Mouse (Mus musculus) heart, postnatal 0 days (tissue): ENCODE results near the gene L1cam. TPM values are rescaled to one million over a fixed set of nuclear protein-coding genes. Genes with fewer than 3 reads are reported as not detected.
A peak's percentile ranks its signal among the peaks of the same experiment; 100 is the strongest.

ENCODE experiments used
- ATAC-seq: fragments of 200-750 bp; cut with Nextera tagmentation; 2 replicates; pipeline ENCODE4 v1.8.0; 2017; ENCODE audit warnings: low read depth, moderate number of reproducible peaks, moderate library complexity; ENCODE audit not compliant: insufficient read depth
- DNase-seq: peaks from one replicate; pipeline ENCODE4 v3.0.0-alpha.2; 2016; ENCODE audit warnings: low spot score
- H3K27ac ChIP-seq: fragments of 300-500 bp; sonication (generic); 2 replicates; pipeline ENCODE4 v1.5.1; 2014; ENCODE audit warnings: low read depth, mild to moderate bottlenecking
- H3K27me3 ChIP-seq: fragments of 300-500 bp; sonication (generic); 2 replicates; pipeline ENCODE4 v1.6.1; 2014; ENCODE audit warnings: low read length, mixed read lengths; ENCODE audit not compliant: control insufficient read depth, insufficient read depth
- H3K36me3 ChIP-seq: fragments of 300-500 bp; sonication (generic); replicated peaks from 2 replicates; pipeline ENCODE4 v1.6.1; 2014; ENCODE audit warnings: low read length, mixed read lengths; ENCODE audit not compliant: control insufficient read depth, insufficient read depth
- H3K4me1 ChIP-seq: fragments of 300-500 bp; sonication (generic); 2 replicates; pipeline ENCODE4 v1.6.1; 2014; ENCODE audit warnings: antibody characterized with exemption; ENCODE audit not compliant: control insufficient read depth, insufficient read depth
- H3K4me2 ChIP-seq: fragments of 300-500 bp; sonication (generic); 2 replicates; pipeline ENCODE4 v1.6.1; 2014; ENCODE audit warnings: low read depth, mild to moderate bottlenecking, low read length, moderate library complexity
- H3K4me3 ChIP-seq: fragments of 300-500 bp; sonication (generic); 2 replicates; pipeline ENCODE4 v1.5.1; 2014; ENCODE audit warnings: low read depth, low read length
- H3K9ac ChIP-seq: fragments of 300-500 bp; sonication (generic); replicated peaks from 2 replicates; pipeline ENCODE4 v1.6.1; 2014; ENCODE audit warnings: low read depth, low read length, mixed read lengths
- H3K9me3 ChIP-seq: fragments of 300-500 bp; sonication (generic); replicated peaks from 2 replicates; pipeline ENCODE4 v1.6.1; 2016; ENCODE audit warnings: low read length; ENCODE audit not compliant: control insufficient read depth
- CTCF ChIP-seq: IDR thresholded peaks from 2 replicates; pipeline ENCODE4 v1.5.1; 2016; ENCODE audit warnings: antibody characterized with exemption, control low read depth, low read depth
- EP300 ChIP-seq: IDR thresholded peaks from 2 replicates; pipeline ENCODE4 v1.6.1; 2016; ENCODE audit warnings: antibody characterized with exemption, low read depth
- WGBS: fragments of 180-500 bp; shearing (Covaris S2); extraction: QIAGEN DNeasy Blood & Tissue Kit; methylation state at CpG from one replicate; pipeline ENCODE4 v1.1.7; 2014; 5-methylcytosine and 5-hydroxymethylcytosine counted together
- polyA plus RNA-seq: library from polyadenylated mRNA; unstranded; fragments of >200 nt; fragmentation: Nextera tagmentation; extraction: Ambion mirVana; gene quantifications from 2 replicates; pipeline ENCODE4 v1.2.1, GENCODE M21; 2015
- total RNA-seq: library from RNA; depleted of rRNA; stranded (reverse); fragments of >200 nt; gene quantifications from 2 replicates; pipeline ENCODE4 v1.2.3, GENCODE M21; 2014; ENCODE audit warnings: low replicate concordance; rRNA removed

Gene L1cam
- total RNA-seq (0.42 and 0.50 TPM in 2 replicates), polyA plus RNA-seq (0.05 and 0.15 TPM in 2 replicates)

DNA sequence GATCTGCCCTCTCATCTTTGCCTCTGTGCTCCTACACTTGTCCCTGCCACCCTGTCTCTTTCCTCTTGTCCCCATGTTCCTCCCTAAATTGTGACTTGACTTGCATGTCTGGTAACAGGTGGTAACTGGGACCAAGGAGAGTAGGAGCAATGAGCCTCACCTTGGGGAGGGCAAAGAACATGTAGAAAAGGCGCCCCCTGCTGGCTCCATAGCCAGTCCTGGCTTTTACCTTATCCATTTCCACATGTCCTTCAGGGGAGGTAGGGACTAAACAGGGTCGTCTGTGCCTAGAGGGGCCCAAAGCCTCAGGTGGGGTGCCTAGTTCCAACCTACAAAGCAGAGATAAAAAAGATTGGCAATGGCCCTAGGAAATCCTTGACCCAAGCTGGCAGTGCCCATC is at the start of gene L1cam:
Gene L1cam (minus strand): TSS at position 387 of the 400 bp plus-strand sequence.
- Histone ChIP-seq H3K36me3 (no peaks in the 10 kb centered on the region), H3K4me1 (no peaks in the 10 kb centered on the region), H3K4me3 (no peak within 1 kb of the TSS), H3K9ac (no peak within 1 kb of the TSS), H3K27ac (no peak within 1 kb of the TSS), H3K4me2 (no peak within 1 kb of the TSS), H3K27me3 (0 out of 2 replicates have a peak, but pooled peaks cover 3% of the 10 kb centered on the region), H3K9me3 (no peaks in the 10 kb centered on the region)
- ATAC-seq (no peak), DNase-seq (no peak)
- TF ChIP-seq CTCF: peak; percentile 35
- no peak for TF ChIP-seq EP300
- WGBS: 12% methylated on average over 2 of the region's 2 CpGs

DNA sequence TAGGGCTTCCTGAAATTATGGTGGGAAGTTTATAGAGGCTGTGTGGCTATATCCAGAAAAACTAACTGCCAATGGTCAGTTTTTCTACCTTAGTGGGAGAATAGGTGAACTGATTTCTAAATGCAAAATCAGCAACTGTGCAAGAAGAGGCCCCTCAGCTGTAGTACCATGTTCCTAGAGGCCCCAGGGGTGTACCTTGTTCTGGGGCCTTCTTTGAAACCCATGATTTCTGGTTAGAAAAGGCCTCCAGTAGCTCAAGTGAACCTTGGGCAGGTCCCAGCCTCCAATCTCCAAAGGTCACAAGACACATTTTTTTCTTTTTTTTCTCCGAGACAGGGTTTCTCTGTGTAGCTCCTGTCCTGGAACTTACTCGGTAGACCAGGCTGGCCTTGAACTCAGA is 46.4 kb upstream of the L1cam start:
- H3K4me2 ChIP-seq: no peak overlapping the region
- H3K36me3 ChIP-seq: peaks cover 45% of the 10 kb centered on the region
- ATAC-seq: no peak
- no peaks in the 10 kb centered on the region for H3K27me3 ChIP-seq
- no peak for DNase-seq
- no peak overlapping the region for H3K27ac ChIP-seq
- no peaks in the 10 kb centered on the region for H3K9me3 ChIP-seq
- no peak overlapping the region for H3K9ac ChIP-seq
- H3K4me3 ChIP-seq: no peak overlapping the region
- TF ChIP-seq CTCF (no peak), EP300 (no peak)
- no peaks in the 10 kb centered on the region for H3K4me1 ChIP-seq
- WGBS: 61% methylated on average over 2 of the region's 2 CpGs

- Histone ChIP-seq H3K9me3 (no peaks in the 10 kb centered on the region), H3K4me2 (no peak overlapping the region), H3K4me1 (no peaks in the 10 kb centered on the region), H3K36me3 (peaks cover 41% of the 10 kb centered on the region), H3K4me3 (no peak overlapping the region), H3K9ac (no peak overlapping the region), H3K27me3 (no peaks in the 10 kb centered on the region), H3K27ac (no peak overlapping the region)
- no peak for TF ChIP-seq CTCF
- TF ChIP-seq EP300: no peak
- 32% methylated on average over 2 of the region's 2 CpGs for WGBS
- DNase-seq (no peak), ATAC-seq (no peak)
These were observed 46.0 kb upstream of the L1cam start for GRCm38 (mm10) chrX:73941860-73942259.

GRCm38 (mm10) chrX:73931871-73932270 is 36.0 kb upstream of the L1cam start:
- TF ChIP-seq CTCF (no peak), EP300 (no peak)
- no peak overlapping the region for H3K9ac ChIP-seq
- H3K9me3 ChIP-seq: no peaks in the 10 kb centered on the region
- no peaks in the 10 kb centered on the region for H3K4me1 ChIP-seq
- no peaks in the 10 kb centered on the region for H3K27me3 ChIP-seq
- H3K4me3 ChIP-seq: no peak overlapping the region
- no peaks in the 10 kb centered on the region for H3K36me3 ChIP-seq
- no peak overlapping the region for H3K4me2 ChIP-seq
- no peak overlapping the region for H3K27ac ChIP-seq
- DNase-seq (no peak), ATAC-seq (no peak)
- WGBS: 83% methylated on average over 2 of the region's 2 CpGs

DNA sequence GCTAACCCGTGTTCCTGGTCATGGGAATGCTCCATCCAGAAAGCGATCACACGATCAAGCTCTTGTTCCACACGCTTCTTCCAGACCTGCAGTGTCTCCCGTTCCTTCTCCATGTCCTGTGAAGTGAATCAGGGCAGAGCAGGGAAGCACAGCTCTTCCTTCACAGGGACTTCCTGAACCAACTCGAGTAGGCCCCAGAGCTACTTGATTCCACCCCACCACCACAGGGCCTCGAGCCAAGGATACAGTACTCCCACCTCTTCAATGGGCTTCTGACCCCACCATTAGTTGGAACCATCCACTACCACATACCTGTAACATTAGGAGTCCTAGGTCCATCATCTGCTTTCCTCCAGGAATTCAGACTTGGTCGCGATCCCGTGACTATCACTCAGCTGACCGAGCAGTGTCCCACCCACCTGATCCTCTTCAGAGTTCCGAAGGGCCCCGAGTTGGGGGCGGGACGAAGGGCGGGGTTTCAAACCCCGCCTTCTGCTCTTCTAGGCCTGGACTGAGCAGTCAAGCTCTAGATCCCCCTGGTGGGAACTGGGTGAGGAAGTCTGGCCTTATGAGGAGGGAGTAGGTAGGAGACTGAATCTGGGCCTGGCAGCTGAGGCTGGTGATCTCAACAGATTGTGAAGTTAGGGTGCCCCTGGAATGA is 34.6 kb upstream of the L1cam start, which contains the start of gene Renbp:
Gene Renbp (minus strand): TSS at position 449 of the 661 bp plus-strand sequence.
- 34% methylated on average over 17 of the region's 17 CpGs for WGBS
- H3K36me3 ChIP-seq: no peaks in the 10 kb centered on the region; the same call in 1 of the 2 replicates
- DNase-seq: peak; percentile 62
- H3K27ac ChIP-seq: peak within 1 kb of the TSS; percentile 20; the same call in 1 of the 2 replicates
- peak within 1 kb of the TSS; percentile 41 for H3K4me3 ChIP-seq
- H3K4me2 ChIP-seq: peak within 1 kb of the TSS; percentile 58
- H3K9me3 ChIP-seq: no peaks in the 10 kb centered on the region
- peak within 1 kb of the TSS; percentile 28 for H3K9ac ChIP-seq
- H3K27me3 ChIP-seq: no peaks in the 10 kb centered on the region
- TF ChIP-seq CTCF (peak; percentile 37; the same call in 1 of the 2 replicates), EP300 (no peak)
- ATAC-seq: peak; percentile 98
- no peaks in the 10 kb centered on the region for H3K4me1 ChIP-seq

GRCm38 (mm10) chrX:73922550-73922882 is 26.6 kb upstream of the L1cam start:
- Histone ChIP-seq H3K9me3 (no peaks in the 10 kb centered on the region), H3K36me3 (peaks cover 6% of the 10 kb centered on the region), H3K27me3 (no peaks in the 10 kb centered on the region), H3K4me2 (peak overlapping the region; percentile 63), H3K4me3 (peak overlapping the region; percentile 58), H3K27ac (no peak overlapping the region), H3K4me1 (no peaks in the 10 kb centered on the region; the same call in 1 of the 2 replicates), H3K9ac (no peak overlapping the region)
- ATAC-seq (no peak), DNase-seq (no peak)
- TF ChIP-seq CTCF: no peak
- TF ChIP-seq EP300: no peak
- 84% methylated on average over 8 of the region's 8 CpGs for WGBS
